Mouse (Mus musculus): Measurements from ENCODE around the gene Atxn7. TPM values are rescaled to one million over a fixed set of nuclear protein-coding genes. Genes with fewer than 3 reads are reported as not detected.

Gene Atxn7
- polyA plus RNA-seq, 1 experiment from 2014 or later = 3.9 TPM

GRCm38 (mm10) chr14:13995206-13996097 is 34.2 kb downstream of the Atxn7 start:
- no peaks in the 10 kb centered on the region for H3K9me3 ChIP-seq
- no peak overlapping the region for H3K9ac ChIP-seq
- no peaks in the 10 kb centered on the region for H3K27me3 ChIP-seq (replicated peaks)
- no peaks in the 10 kb centered on the region for H3K4me1 ChIP-seq
- no peak for ATAC-seq (ENCODE audit: low FRiP score, low read depth)
- 76% methylated on average over 9 of the region's 9 CpGs for WGBS
- H3K4me2 ChIP-seq (replicated peaks) = no peak overlapping the region
- no peak overlapping the region for H3K4me3 ChIP-seq
- no peaks in the 10 kb centered on the region for H3K36me3 ChIP-seq
- H3K27ac ChIP-seq = no peak overlapping the region

DNA sequence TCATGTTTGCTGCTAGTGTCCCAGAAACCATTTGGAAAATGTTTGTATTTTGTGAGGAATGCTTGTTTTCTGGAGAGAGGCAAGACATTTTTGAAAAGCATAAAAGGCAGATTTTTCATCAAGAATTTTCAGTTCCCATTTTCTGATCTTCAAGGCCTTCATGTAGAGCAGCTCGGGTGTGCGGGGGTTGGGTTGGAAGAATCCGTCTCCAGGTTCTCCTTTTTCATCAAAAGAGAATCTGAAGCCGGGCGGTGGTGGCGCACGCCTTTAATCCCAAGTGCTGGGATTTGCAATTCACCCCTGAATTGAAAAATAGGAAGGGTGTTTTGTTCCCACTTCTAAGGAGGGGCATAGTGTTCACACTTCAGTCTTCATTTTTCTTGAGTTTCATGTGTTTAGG is 41.5 kb downstream of the Atxn7 start:
- no peak overlapping the region for H3K4me3 ChIP-seq
- no peak overlapping the region for H3K9ac ChIP-seq
- no peaks in the 10 kb centered on the region for H3K4me1 ChIP-seq
- no peak overlapping the region for H3K27ac ChIP-seq
- ATAC-seq (ENCODE audit: low FRiP score, low read depth) = no peak
- WGBS = 95% methylated on average over 7 of the region's 7 CpGs
- H3K9me3 ChIP-seq = no peaks in the 10 kb centered on the region
- H3K27me3 ChIP-seq (replicated peaks) = no peaks in the 10 kb centered on the region
- H3K4me2 ChIP-seq (replicated peaks) = no peak overlapping the region
- no peaks in the 10 kb centered on the region for H3K36me3 ChIP-seq

DNA sequence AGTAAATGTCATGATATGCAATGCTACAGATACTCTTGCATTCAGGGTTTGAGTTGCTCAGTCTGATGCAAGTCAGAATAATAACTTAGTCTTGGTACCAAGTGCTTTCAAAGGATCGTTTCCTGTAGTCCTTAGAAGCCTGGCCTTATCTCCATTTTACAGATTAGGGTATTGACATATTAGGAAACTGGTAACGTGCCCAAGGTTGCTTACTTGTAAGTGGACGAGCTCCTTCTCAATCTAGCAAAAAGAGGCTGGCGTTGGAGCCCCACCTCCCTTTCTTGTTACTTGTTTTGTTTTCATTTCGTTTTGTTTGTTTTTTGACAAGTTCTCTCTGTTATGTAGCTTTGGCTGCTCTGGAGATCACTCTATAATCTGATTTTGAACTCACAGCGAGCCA is 48.5 kb downstream of the Atxn7 start:
- Histone ChIP-seq H3K9me3 (no peaks in the 10 kb centered on the region), H3K4me1 (peaks cover 15% of the 10 kb centered on the region), H3K27me3 (replicated peaks) (no peaks in the 10 kb centered on the region), H3K9ac (no peak overlapping the region), H3K4me3 (no peak overlapping the region), H3K27ac (no peak overlapping the region), H3K4me2 (replicated peaks) (no peak overlapping the region), H3K36me3 (no peaks in the 10 kb centered on the region)
- WGBS = 84% methylated on average over 6 of the region's 6 CpGs
- no peak for ATAC-seq (ENCODE audit: low FRiP score, low read depth)

DNA sequence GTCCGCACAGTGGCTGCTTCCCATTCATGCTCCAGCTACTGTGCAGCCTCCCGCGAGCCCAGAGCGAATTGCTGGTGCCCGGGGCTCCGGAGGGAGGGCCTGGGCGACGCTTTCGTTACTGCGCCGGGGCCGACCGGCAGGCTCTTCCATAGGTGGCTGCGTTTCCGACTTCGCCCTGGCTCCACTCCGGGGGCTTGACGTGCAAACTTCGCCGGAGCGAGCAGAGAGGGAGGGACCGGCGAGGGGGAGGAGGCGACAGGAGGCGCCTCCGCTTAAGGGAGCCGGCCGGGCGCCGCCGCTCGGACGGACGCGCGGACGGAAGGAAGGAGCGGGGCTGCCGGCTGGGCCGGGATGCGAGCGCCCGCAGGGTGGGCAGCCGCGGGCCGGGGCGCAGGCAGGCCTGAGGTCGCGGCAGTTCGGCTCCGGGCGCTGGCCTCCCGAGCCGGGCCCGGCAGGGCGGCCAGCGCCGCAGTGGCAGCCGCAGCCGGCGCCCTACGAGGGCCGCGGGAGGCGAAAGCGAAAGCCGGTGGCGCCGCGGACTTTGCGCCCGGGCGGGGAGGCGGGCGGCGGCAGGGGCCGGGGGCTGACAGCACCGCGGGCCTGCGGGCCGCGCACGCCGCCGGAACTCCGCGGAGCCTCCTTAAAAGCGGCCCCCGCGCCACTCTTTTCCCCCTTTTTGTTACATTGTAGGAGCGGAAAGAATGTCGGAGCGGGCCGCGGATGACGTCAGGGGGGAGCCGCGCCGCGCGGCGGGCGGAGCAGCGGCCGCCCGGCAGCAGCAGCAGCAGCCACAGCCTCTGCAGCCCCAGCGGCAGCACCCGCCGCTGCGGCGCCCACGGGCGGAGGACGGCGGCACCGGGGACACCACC is 51.4 kb downstream of the Atxn7 start:
- Histone ChIP-seq H3K9ac (peak overlapping the region; percentile 99), H3K4me3 (peak overlapping the region; percentile 90)
- peak; percentile 94 for ATAC-seq (ENCODE audit: low FRiP score, low read depth)

DNA sequence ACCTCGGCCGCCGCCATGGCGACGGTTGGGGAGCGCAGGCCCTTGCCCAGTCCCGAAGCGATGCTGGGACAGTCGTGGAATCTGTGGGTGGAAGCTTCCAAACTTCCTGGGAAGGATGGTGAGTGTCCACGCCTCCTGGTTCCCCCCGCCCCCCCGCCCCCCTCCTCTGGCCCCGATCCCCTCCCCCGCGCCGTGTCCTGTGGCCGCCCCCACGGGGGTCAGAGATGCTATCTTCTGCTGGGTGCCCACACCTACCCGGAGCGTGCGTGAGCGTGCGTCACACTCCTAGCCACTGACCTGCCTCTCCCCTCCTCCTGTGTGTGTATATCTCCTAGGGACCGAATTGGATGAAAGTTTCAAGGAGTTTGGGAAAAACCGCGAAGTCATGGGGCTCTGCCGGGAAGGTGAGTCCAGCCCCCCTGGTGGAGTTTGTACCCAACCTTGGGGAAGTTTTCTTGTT is 52.0 kb downstream of the Atxn7 start:
- no peaks in the 10 kb centered on the region for H3K9me3 ChIP-seq
- peak overlapping the region; percentile 89 for H3K4me2 ChIP-seq (replicated peaks)
- H3K4me3 ChIP-seq = peak overlapping the region; percentile 90
- H3K27me3 ChIP-seq (replicated peaks) = no peaks in the 10 kb centered on the region
- no peaks in the 10 kb centered on the region for H3K36me3 ChIP-seq
- ATAC-seq (ENCODE audit: low FRiP score, low read depth) = peak; percentile 80
- peak overlapping the region; percentile 99 for H3K9ac ChIP-seq
- under 1% methylated on average over 21 of the region's 27 CpGs for WGBS
- peaks cover 15% of the 10 kb centered on the region for H3K4me1 ChIP-seq
- peak overlapping the region; percentile 98 for H3K27ac ChIP-seq

More for the DNA sequence above, 51.4 kb downstream of the Atxn7 start:
- Histone ChIP-seq H3K36me3 (no peaks in the 10 kb centered on the region), H3K4me1 (peaks cover 15% of the 10 kb centered on the region), H3K9me3 (no peaks in the 10 kb centered on the region), H3K27me3 (replicated peaks) (no peaks in the 10 kb centered on the region), H3K4me2 (replicated peaks) (peak overlapping the region; percentile 89), H3K27ac (peak overlapping the region; percentile 98)
- WGBS = under 1% methylated on average over 113 of the region's 116 CpGs

DNA sequence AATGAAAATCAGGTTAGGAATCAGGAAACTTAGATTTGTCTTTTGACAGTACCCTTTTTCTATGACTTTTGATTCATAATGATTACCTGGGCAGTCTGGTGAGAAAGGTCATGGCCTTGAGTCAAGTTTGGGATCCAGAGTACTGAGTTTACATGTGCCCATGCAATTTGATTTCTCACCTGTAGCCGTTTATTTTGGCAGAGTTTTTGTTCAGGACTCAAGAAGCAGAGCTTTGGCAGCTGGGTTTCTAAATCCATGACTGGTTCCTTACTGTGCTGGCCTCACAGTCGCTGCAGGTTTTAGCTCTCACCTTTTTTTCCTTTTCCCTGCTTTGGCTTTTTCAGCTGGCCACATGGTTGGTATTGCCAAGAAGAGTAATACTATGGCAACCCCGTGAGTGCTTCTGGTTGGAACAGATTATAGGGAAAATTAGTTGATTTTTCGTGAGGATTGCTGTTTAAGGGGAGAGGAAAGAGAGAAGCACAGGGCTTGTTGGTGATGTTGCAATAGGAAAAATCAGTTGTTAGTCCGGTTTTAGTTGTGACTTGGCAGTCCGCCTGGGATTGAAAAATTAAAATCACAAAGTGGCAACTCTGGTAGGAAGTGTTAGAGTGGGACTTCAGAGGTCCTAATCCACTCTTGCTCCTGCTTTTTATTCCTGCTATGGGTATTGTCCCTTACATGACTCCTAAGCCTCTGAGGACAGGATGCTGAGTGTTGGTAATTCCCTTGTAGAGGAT is 53.6 kb downstream of the Atxn7 start:
- no peak overlapping the region for H3K9ac ChIP-seq
- no peak for ATAC-seq (ENCODE audit: low FRiP score, low read depth)
- no peaks in the 10 kb centered on the region for H3K36me3 ChIP-seq
- no peak overlapping the region for H3K4me3 ChIP-seq
- WGBS = 90% methylated on average over 6 of the region's 6 CpGs
- H3K9me3 ChIP-seq = no peaks in the 10 kb centered on the region
- H3K4me2 ChIP-seq (replicated peaks) = no peak overlapping the region
- no peaks in the 10 kb centered on the region for H3K27me3 ChIP-seq (replicated peaks)
- H3K27ac ChIP-seq = no peak overlapping the region
- peaks cover 15% of the 10 kb centered on the region for H3K4me1 ChIP-seq

- no peak overlapping the region for H3K27ac ChIP-seq
- no peak overlapping the region for H3K4me3 ChIP-seq
- WGBS = 88% methylated on average over 6 of the region's 6 CpGs
- no peaks in the 10 kb centered on the region for H3K36me3 ChIP-seq
- ATAC-seq (ENCODE audit: low FRiP score, low read depth) = no peak
- no peak overlapping the region for H3K9ac ChIP-seq
- H3K9me3 ChIP-seq = no peaks in the 10 kb centered on the region
- H3K4me1 ChIP-seq = no peaks in the 10 kb centered on the region
- no peaks in the 10 kb centered on the region for H3K27me3 ChIP-seq (replicated peaks)
- no peak overlapping the region for H3K4me2 ChIP-seq (replicated peaks)
Observed at GRCm38 (mm10) chr14:14019155-14019894, 58.1 kb downstream of the Atxn7 start.

DNA sequence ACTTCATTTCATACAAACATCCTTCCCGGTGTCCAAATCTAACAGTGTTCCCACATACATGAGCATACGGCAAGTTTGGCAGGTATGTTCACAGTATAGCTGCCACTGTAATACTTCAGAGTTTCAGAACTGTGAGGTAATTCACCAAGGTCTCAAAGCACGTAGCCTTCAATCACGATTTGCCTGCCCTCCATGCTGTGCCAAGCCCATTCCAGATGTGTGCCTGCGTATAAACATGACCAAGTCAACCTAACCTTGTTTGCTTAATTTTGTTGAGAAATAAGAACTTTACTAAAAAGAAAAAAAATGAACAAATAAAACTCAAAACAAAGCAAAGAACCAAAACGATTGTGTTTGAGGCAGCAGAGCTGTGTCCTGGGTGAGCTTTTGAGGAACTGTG is 60.0 kb downstream of the Atxn7 start:
- Histone ChIP-seq H3K9me3 (no peaks in the 10 kb centered on the region), H3K4me1 (no peaks in the 10 kb centered on the region), H3K36me3 (no peaks in the 10 kb centered on the region; the same call in 1 of the 2 replicates), H3K9ac (no peak overlapping the region), H3K27ac (no peak overlapping the region), H3K27me3 (replicated peaks) (no peaks in the 10 kb centered on the region), H3K4me2 (replicated peaks) (no peak overlapping the region), H3K4me3 (no peak overlapping the region)
- no peak for ATAC-seq (ENCODE audit: low FRiP score, low read depth)
- WGBS = 94% methylated on average over 6 of the region's 6 CpGs

GRCm38 (mm10) chr14:14025870-14026269 is 64.6 kb downstream of the Atxn7 start:
- no peak overlapping the region for H3K27ac ChIP-seq
- ATAC-seq (ENCODE audit: low FRiP score, low read depth) = no peak
- H3K27me3 ChIP-seq (replicated peaks) = no peaks in the 10 kb centered on the region
- H3K9ac ChIP-seq = no peak overlapping the region
- H3K36me3 ChIP-seq = no peaks in the 10 kb centered on the region; the same call in 1 of the 2 replicates
- H3K4me2 ChIP-seq (replicated peaks) = no peak overlapping the region
- WGBS = 91% methylated on average over 8 of the region's 8 CpGs
- no peaks in the 10 kb centered on the region for H3K9me3 ChIP-seq
- H3K4me1 ChIP-seq = no peaks in the 10 kb centered on the region
- no peak overlapping the region for H3K4me3 ChIP-seq

DNA sequence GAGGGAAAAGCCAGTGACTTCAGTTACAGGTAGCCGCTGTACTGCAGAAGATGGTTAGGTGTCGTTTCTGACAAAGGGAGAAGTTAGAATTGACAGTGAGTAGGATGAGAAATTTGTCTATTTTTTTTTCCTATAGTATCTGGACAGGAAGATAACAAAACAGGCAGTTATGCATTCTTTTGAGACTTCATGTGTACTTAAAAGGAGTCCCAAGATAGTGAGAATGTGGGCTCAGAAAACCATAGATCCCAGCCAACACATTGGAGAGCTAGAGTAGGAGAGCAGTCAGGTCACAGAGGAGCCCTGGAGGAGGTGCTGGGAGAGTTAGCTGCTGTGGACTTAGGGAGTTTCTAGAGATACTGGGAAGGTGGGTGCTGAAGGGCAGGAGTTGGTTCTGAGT is 69.4 kb downstream of the Atxn7 start:
- ATAC-seq (ENCODE audit: low FRiP score, low read depth) = no peak
- Histone ChIP-seq H3K9ac (no peak overlapping the region), H3K9me3 (no peaks in the 10 kb centered on the region), H3K4me2 (replicated peaks) (no peak overlapping the region), H3K27ac (no peak overlapping the region), H3K4me1 (no peaks in the 10 kb centered on the region), H3K27me3 (replicated peaks) (no peaks in the 10 kb centered on the region), H3K4me3 (no peak overlapping the region), H3K36me3 (no peaks in the 10 kb centered on the region; the same call in 1 of the 2 replicates)
- 95% methylated on average over 2 of the region's 2 CpGs for WGBS

- H3K27ac ChIP-seq = no peak overlapping the region
- no peak for ATAC-seq (ENCODE audit: low FRiP score, low read depth)
- no peak overlapping the region for H3K9ac ChIP-seq
- H3K4me1 ChIP-seq = no peaks in the 10 kb centered on the region
- 74% methylated on average over 1 of the region's 1 CpGs for WGBS
- no peaks in the 10 kb centered on the region for H3K9me3 ChIP-seq
- H3K4me3 ChIP-seq = no peak overlapping the region
- no peak overlapping the region for H3K4me2 ChIP-seq (replicated peaks)
- H3K36me3 ChIP-seq = no peaks in the 10 kb centered on the region
- no peaks in the 10 kb centered on the region for H3K27me3 ChIP-seq (replicated peaks)
Observed at GRCm38 (mm10) chr14:14032842-14033241, 71.6 kb downstream of the Atxn7 start.

Data from neural tube, embryonic 12.5 days (tissue).